Mouse (Mus musculus) testis, adult 2 months (tissue): Measurements from ENCODE around the gene Emg1. TPM values are rescaled to one million over a fixed set of nuclear protein-coding genes. Genes with fewer than 3 reads are reported as not detected.

Experiments
- H3K27ac ChIP-seq: fragments of 200-500 bp; 2 replicates; pipeline ENCODE4 v1.5.1; 2012; ENCODE audit warnings: low read depth, low read length; ENCODE audit not compliant: control insufficient read depth, insufficient read depth
- H3K27me3 ChIP-seq: fragments of 200-500 bp; 2 replicates; pipeline ENCODE4 v1.6.1; 2012; ENCODE audit warnings: mild to moderate bottlenecking, low read length, moderate library complexity; ENCODE audit not compliant: control insufficient read depth, insufficient read depth
- H3K36me3 ChIP-seq: fragments of 200-500 bp; 2 replicates; pipeline ENCODE4 v1.6.1; 2012; ENCODE audit warnings: mild to moderate bottlenecking, low read length; ENCODE audit not compliant: control insufficient read depth, insufficient read depth
- H3K4me1 ChIP-seq: fragments of 200-500 bp; 2 replicates; pipeline ENCODE4 v1.6.1; 2012; ENCODE audit warnings: low read length; ENCODE audit not compliant: control insufficient read depth, insufficient read depth
- H3K4me3 ChIP-seq: fragments of 200-500 bp; 2 replicates; pipeline ENCODE4 v1.5.1; 2012; ENCODE audit warnings: low read depth, mild to moderate bottlenecking, low read length, moderate library complexity, mixed read lengths; ENCODE audit not compliant: control insufficient read depth
- CTCF ChIP-seq: fragments of 200-500 bp; IDR thresholded peaks from 2 replicates; pipeline ENCODE4 v1.5.1; 2012; ENCODE audit warnings: low read depth, mild to moderate bottlenecking, inconsistent platforms, low read length, moderate library complexity; ENCODE audit not compliant: control insufficient read depth, insufficient read depth, insufficient replicate concordance
- POLR2A ChIP-seq: fragments of 200-500 bp; IDR thresholded peaks from 2 replicates; pipeline ENCODE4 v1.6.1; 2012; ENCODE audit warnings: low read depth, mild to moderate bottlenecking, inconsistent platforms, low read length, moderate library complexity; ENCODE audit not compliant: control insufficient read depth
- polyA plus RNA-seq: library from polyadenylated mRNA; depleted of rRNA; stranded (reverse); fragments of >200 nt; gene quantifications from 2 replicates; pipeline ENCODE4 v1.2.3, GENCODE M21; 2012

The Emg1 gene
- polyA plus RNA-seq, 1 experiment, result 44.1 TPM

DNA sequence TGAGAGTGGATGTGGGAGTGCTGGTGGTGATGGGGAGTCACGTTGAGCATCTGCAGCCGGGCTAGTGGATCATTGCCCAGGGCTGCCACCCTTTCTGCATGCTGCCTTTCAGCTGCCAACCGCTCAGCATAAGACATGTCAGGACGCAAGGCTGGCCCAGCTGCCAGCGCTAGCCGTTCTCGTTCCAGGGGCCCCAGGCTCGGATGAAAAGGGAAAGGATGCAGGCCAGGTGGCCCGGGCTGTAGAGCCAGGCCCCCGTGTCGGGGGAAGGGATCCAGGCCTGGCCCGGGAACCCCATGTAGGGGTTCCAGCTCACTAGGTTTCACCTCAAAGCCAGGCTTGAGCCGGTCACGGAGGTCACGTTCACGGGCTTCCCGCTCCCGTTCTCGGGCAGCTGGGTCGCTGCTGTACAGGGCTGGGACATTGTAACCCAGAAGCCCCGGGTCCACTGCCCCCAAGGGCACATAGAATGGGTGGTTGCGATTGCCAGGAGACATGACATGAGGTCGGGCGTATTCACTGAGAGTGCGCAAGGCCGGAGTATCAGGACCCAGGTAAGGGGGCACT, 32.9 kb upstream of the Emg1 start:
- Histone ChIP-seq H3K27me3 (no peaks in the 10 kb centered on the region), H3K4me1 (peaks cover 26% of the 10 kb centered on the region), H3K4me3 (peak overlapping the region; percentile 85), H3K27ac (peak overlapping the region; percentile 50), H3K36me3 (no peaks in the 10 kb centered on the region)
- TF ChIP-seq POLR2A (no peak), CTCF (no peak)

DNA sequence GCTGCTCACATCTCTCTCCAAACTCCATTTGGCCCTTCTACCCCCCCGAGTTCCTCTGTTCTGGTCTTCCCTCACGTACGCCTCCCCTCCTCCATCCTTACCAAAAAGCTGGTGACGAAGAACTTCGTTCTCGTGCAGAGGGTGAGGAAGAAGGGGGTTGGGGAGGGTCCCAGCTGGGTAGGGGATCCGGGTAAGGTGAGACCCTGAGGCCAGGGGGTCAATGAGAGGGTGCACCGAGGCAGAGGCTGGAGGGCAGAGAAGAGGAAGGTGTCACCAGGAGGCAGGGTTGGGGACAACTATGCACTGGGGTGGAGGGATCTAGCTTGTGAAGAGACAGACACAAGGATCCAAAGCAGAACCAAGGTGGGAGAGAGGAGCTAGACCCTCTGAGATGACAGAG, 31.7 kb upstream of the Emg1 start:
- TF ChIP-seq POLR2A (no peak), CTCF (no peak)
- no peak overlapping the region for H3K27ac ChIP-seq
- no peak overlapping the region for H3K4me3 ChIP-seq
- no peaks in the 10 kb centered on the region for H3K27me3 ChIP-seq
- H3K4me1 ChIP-seq, result peaks cover 26% of the 10 kb centered on the region
- H3K36me3 ChIP-seq, result no peaks in the 10 kb centered on the region

GRCm38 (mm10) chr6:124742839-124743514, 31.0 kb upstream of the Emg1 start:
- Histone ChIP-seq H3K27ac (no peak overlapping the region), H3K4me1 (peaks cover 26% of the 10 kb centered on the region), H3K36me3 (no peaks in the 10 kb centered on the region), H3K27me3 (no peaks in the 10 kb centered on the region), H3K4me3 (no peak overlapping the region; the same call in 1 of the 2 replicates)
- TF ChIP-seq CTCF (no peak), POLR2A (no peak)

GRCm38 (mm10) chr6:124741842-124742241, 29.9 kb upstream of the Emg1 start:
- H3K27me3 ChIP-seq, result no peaks in the 10 kb centered on the region
- peak overlapping the region; percentile 98 for H3K27ac ChIP-seq
- peak overlapping the region; percentile 93 for H3K4me3 ChIP-seq
- H3K36me3 ChIP-seq, result no peaks in the 10 kb centered on the region
- peaks cover 26% of the 10 kb centered on the region for H3K4me1 ChIP-seq
- TF ChIP-seq CTCF, result no peak
- TF ChIP-seq POLR2A, result no peak

GRCm38 (mm10) chr6:124740888-124741761, 29.1 kb upstream of the Emg1 start, which contains the start of gene Grcc10:
Grcc10 (minus strand) TSS chr6:124741374.
- TF ChIP-seq CTCF, result no peak
- TF ChIP-seq POLR2A, result peak; percentile 88
- Histone ChIP-seq H3K4me1 (peaks cover 19% of the 10 kb centered on the region), H3K27ac (peak within 1 kb of the TSS; percentile 98), H3K4me3 (peak within 1 kb of the TSS; percentile 93), H3K36me3 (no peaks in the 10 kb centered on the region), H3K27me3 (no peaks in the 10 kb centered on the region)

DNA sequence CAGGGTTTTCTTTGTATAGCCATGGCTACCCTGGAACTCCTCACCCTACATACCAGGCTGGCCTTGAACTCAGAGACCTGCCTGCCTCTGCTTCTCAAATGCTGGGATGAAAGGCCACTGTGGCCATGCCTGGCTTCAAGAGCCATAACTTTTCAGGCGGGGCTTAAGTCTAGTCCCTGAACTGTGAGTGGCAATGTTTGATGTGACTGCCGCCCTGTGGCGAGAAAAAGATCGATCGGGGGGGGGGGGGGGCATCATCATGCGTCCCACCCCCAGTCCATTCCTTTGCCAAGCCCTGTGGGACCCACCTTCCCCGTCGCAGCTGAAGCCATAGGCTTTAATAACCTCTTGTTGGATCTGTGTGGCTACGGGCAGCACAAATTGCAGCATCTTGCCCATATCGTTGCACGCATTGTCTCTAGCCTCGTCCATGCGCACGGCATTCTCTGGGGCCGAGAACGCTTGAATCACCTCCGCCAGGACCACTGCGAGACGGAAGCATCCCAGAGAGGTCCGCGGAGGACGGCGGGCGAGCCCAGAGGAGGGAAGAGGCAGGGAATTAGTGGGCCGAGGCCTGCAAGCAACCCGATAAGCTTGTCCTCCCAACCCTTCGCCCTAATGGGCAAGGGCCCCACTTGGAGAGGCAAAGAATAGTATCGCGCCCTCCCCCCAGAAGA, 28.4 kb upstream of the Emg1 start:
- TF ChIP-seq POLR2A, result no peak
- TF ChIP-seq CTCF, result no peak; the same call in 1 of the 2 replicates
- no peaks in the 10 kb centered on the region for H3K36me3 ChIP-seq
- H3K27ac ChIP-seq, result peak overlapping the region; percentile 98
- peaks cover 16% of the 10 kb centered on the region for H3K4me1 ChIP-seq
- H3K4me3 ChIP-seq, result peak overlapping the region; percentile 93
- H3K27me3 ChIP-seq, result no peaks in the 10 kb centered on the region
